Mouse (Mus musculus) G1E (cell line): ENCODE measurements at regions not wholly inside any gene's neighbourhood (a gene's known extent, or its start where the extent isn't known, plus 50 kb on each side); places are given as distances from the start of the nearest gene placed in this dataset.

Source experiments
- ATAC-seq: 2 replicates; pipeline ENCODE4 v1.8.0; 2016; ENCODE audit warnings: mild to moderate bottlenecking; ENCODE audit not compliant: insufficient number of reproducible peaks, poor library complexity, low FRiP score, severe bottlenecking; ENCODE audit errors: extremely low read depth
- DNase-seq: peaks from one replicate; pipeline ENCODE4 v3.0.0; 2012; ENCODE audit warnings: low spot score
- H3K27me3 ChIP-seq: 2 replicates; pipeline ENCODE4 v1.6.1; 2012; ENCODE audit warnings: mild to moderate bottlenecking, low read length, inconsistent platforms; ENCODE audit not compliant: insufficient read depth
- H3K36me3 ChIP-seq: replicated peaks from 2 replicates; pipeline ENCODE3; 2012; ENCODE audit warnings: mild to moderate bottlenecking, inconsistent platforms
- H3K4me1 ChIP-seq: 2 replicates; pipeline ENCODE4 v1.6.1; 2012; ENCODE audit warnings: low read depth, low read length, inconsistent platforms, mixed read lengths; ENCODE audit not compliant: insufficient read depth
- H3K4me3 ChIP-seq: 2 replicates; pipeline ENCODE4 v1.5.1; 2012; ENCODE audit warnings: low read depth, mild to moderate bottlenecking, inconsistent platforms, low read length, moderate library complexity, mixed read lengths
- H3K9me3 ChIP-seq: replicated peaks from 2 replicates; pipeline ENCODE4 v1.6.1; 2012; ENCODE audit warnings: inconsistent platforms
- CTCF ChIP-seq: IDR thresholded peaks from 2 replicates; pipeline ENCODE4 v1.5.1; 2012; ENCODE audit warnings: low read depth, low read length, inconsistent platforms, mixed read lengths
- GATA1 ChIP-seq: IDR thresholded peaks from 2 replicates; pipeline ENCODE4 v1.6.1; 2012; ENCODE audit warnings: borderline replicate concordance, low read length, inconsistent platforms, mixed read lengths
- GATA2 ChIP-seq: IDR thresholded peaks from 2 replicates; pipeline ENCODE4 v1.6.1; 2012; ENCODE audit warnings: low read depth, low read length, inconsistent platforms, borderline replicate concordance
- POLR2AphosphoS5 ChIP-seq: IDR thresholded peaks from 2 replicates; pipeline ENCODE4 v1.6.1; 2012; ENCODE audit warnings: low read depth, low read length, inconsistent platforms; ENCODE audit not compliant: insufficient replicate concordance
- TAL1 ChIP-seq: conservative IDR thresholded peaks from 2 replicates; pipeline ENCODE4 v1.6.1; 2012; ENCODE audit warnings: low read depth, low read length, inconsistent platforms, mixed read lengths

- no peaks in the 10 kb centered on the region for H3K9me3 ChIP-seq
- H3K36me3 ChIP-seq: no peaks in the 10 kb centered on the region
- TF ChIP-seq GATA2 (no peak), GATA1 (no peak), CTCF (no peak), TAL1 (no peak), POLR2AphosphoS5 (no peak)
- DNase-seq (no peak), ATAC-seq (no peak)
- H3K4me1 ChIP-seq: peaks cover 38% of the 10 kb centered on the region
- H3K27me3 ChIP-seq: no peaks in the 10 kb centered on the region
- no peak overlapping the region for H3K4me3 ChIP-seq
Observed at GRCm38 (mm10) chr1:95743334-95743733, 76.0 kb upstream of the St8sia4 start.

GRCm38 (mm10) chr1:95719449-95719848 lies 52.1 kb upstream of the St8sia4 start:
- no peak for TF ChIP-seq POLR2AphosphoS5
- no peak for TF ChIP-seq TAL1
- TF ChIP-seq CTCF: no peak
- no peak for TF ChIP-seq GATA2
- no peak for TF ChIP-seq GATA1
- DNase-seq (no peak), ATAC-seq (no peak)
- Histone ChIP-seq H3K4me1 (peaks cover 14% of the 10 kb centered on the region), H3K27me3 (no peaks in the 10 kb centered on the region), H3K4me3 (no peak overlapping the region), H3K9me3 (no peaks in the 10 kb centered on the region), H3K36me3 (no peaks in the 10 kb centered on the region)

- H3K9me3 ChIP-seq: no peaks in the 10 kb centered on the region
- H3K4me3 ChIP-seq: no peak overlapping the region
- no peaks in the 10 kb centered on the region for H3K36me3 ChIP-seq
- TF ChIP-seq GATA2: no peak
- no peak for TF ChIP-seq POLR2AphosphoS5
- H3K27me3 ChIP-seq: no peaks in the 10 kb centered on the region
- DNase-seq (no peak), ATAC-seq (no peak)
- H3K4me1 ChIP-seq: peaks cover 14% of the 10 kb centered on the region
Observed at GRCm38 (mm10) chr1:95718794-95719193, 51.4 kb upstream of the St8sia4 start.
